Mouse (Mus musculus) brain, adult 2 months (tissue): ENCODE measurements around the gene Ubap2l.
A peak's percentile ranks its signal among the peaks of the same experiment; 100 is the strongest.

Experiments
- DNase-seq: peaks from one replicate; pipeline ENCODE4 v3.0.0; 2011; ENCODE audit warnings: low read depth, low spot score

The Ubap2l gene

GRCm38 (mm10) chr3:90052351-90053241 is at the start of gene Ubap2l:
Gene Ubap2l, minus strand, starts transcription at chr3:90052628.
- DNase-seq, result peak; percentile 100

- DNase-seq, result no peak
Measured at GRCm38 (mm10) chr3:90101673-90102072, 49.2 kb upstream of the Ubap2l start.

- DNase-seq, result no peak
Measured at GRCm38 (mm10) chr3:90101010-90101409, 48.6 kb upstream of the Ubap2l start.

- DNase-seq, result peak; percentile 68
Measured at GRCm38 (mm10) chr3:90097928-90098327, 45.5 kb upstream of the Ubap2l start.

GRCm38 (mm10) chr3:90094453-90094852 is 42.0 kb upstream of the Ubap2l start:
- no peak for DNase-seq

- DNase-seq, result no peak
Measured at GRCm38 (mm10) chr3:90090892-90091291, 38.5 kb upstream of the Ubap2l start.

- DNase-seq, result no peak
Measured at GRCm38 (mm10) chr3:90088617-90089016, 36.2 kb upstream of the Ubap2l start.

GRCm38 (mm10) chr3:90086068-90086467 is 33.6 kb upstream of the Ubap2l start:
- DNase-seq, result no peak

GRCm38 (mm10) chr3:90085281-90085680 is 32.9 kb upstream of the Ubap2l start:
- peak; percentile 48 for DNase-seq

GRCm38 (mm10) chr3:90084790-90085189 is 32.4 kb upstream of the Ubap2l start:
- peak; percentile 47 for DNase-seq

GRCm38 (mm10) chr3:90083698-90084324 is 31.4 kb upstream of the Ubap2l start:
- peak; percentile 88 for DNase-seq

- DNase-seq, result peak; percentile 30
Measured at GRCm38 (mm10) chr3:90083034-90083433, 30.6 kb upstream of the Ubap2l start.

- DNase-seq, result peak; percentile 26
Measured at GRCm38 (mm10) chr3:90081365-90082240, 29.2 kb upstream of the Ubap2l start.

GRCm38 (mm10) chr3:90080498-90080863 is 28.1 kb upstream of the Ubap2l start:
- DNase-seq, result no peak

- peak; percentile 76 for DNase-seq
Measured at GRCm38 (mm10) chr3:90079763-90080497, 27.5 kb upstream of the Ubap2l start.

GRCm38 (mm10) chr3:90079133-90079762 is 26.8 kb upstream of the Ubap2l start:
- peak; percentile 97 for DNase-seq

GRCm38 (mm10) chr3:90078224-90078623 is 25.8 kb upstream of the Ubap2l start:
- DNase-seq, result no peak

GRCm38 (mm10) chr3:90076921-90077716 is 24.7 kb upstream of the Ubap2l start:
- peak; percentile 90 for DNase-seq

- no peak for DNase-seq
Measured at GRCm38 (mm10) chr3:90072294-90072693, 19.9 kb upstream of the Ubap2l start, which contains the start of gene Tpm3. Gene Tpm3, plus strand, starts transcription at chr3:90072649.

GRCm38 (mm10) chr3:90069688-90070087 is 17.3 kb upstream of the Ubap2l start:
- no peak for DNase-seq
